Mouse (Mus musculus) embryonic stem cell, embryonic (primary cell): Measurements from ENCODE around the gene Shank1.

ENCODE experiments used
- CTCF ChIA-PET, 4 experiments: fragments of 300-600 bp in 2 of 4; fragments of 350-600 bp in 2 of 4; sonication (Branson Sonifier 250); formaldehyde crosslinking; loops; one replicate each; lab custom pipeline; 2022; ENCODE audit warnings: inconsistent platforms in 2 of 4; lab: Charles Lee
- POLR2A ChIA-PET, 4 experiments: fragments of 300-600 bp in 2 of 4; fragments of 350-600 bp in 2 of 4; sonication (Branson Sonifier 250); formaldehyde crosslinking; loops; one replicate each; lab custom pipeline; 2022; ENCODE audit warnings: antibody characterized with exemption in 4 of 4, inconsistent platforms in 1 of 4; lab: Charles Lee

Shank1 gene

DNA sequence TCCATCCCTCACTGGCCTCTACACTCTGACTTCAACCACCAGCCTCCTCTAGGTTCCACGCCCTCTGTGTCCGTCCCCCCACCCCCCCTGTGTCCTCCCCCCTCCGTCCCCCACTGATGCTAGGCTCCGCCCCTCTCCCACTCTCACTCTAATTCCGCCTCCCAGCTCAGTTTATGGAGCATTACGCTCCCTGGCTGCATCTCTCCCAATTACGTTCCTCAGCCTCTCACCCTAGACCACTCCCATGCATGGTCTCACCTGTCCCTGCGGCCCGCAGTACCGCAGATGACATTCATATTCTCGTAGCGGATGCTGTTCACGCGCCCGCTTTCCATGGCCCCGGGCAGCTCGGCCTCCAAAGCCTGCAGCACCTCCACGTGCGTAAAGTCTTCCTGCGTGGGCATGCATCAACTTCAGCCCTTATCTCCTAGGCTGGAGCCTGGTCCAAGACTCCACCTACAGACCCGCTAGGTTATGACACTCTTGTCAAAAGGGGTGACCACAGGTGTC, 50.8 kb downstream of the Shank1 start:
- ChIA-PET CTCF (interaction anchor here (0.5 to 2.2 kb wide), 21 partner anchors 9 to 746 kb away, joined by 3 to 26 read pairs (median 4); partner anchors contain the start of gene Pold1 (in 1 of the 4)), POLR2A (interaction anchor here in 3 of 4 experiments (0.6 to 2.7 kb wide), 48 partner anchors 9 to 230 kb away, joined by 3 to 37 read pairs (median 4); partner anchors contain the start of genes Emc10 (in 2 of the 3), Fam71e1 (in 2 of the 3), Josd2 (in 2 of the 3) and Kcnc3 (in 2 of the 3))

- ChIA-PET POLR2A (interaction anchor here in 3 of 4 experiments (0.6 to 4.1 kb wide), 13 partner anchors 10 to 643 kb away, joined by 3 to 83 read pairs (median 4); partner anchors contain the start of genes Syt3 (in 2 of the 3), 1700008O03Rik (in 1 of the 3) and Josd2 (in 1 of the 3)), CTCF (interaction anchor here in 2 of 4 experiments (0.7 to 1.1 kb wide), 4 partner anchors 21 to 593 kb away, joined by 3 to 10 read pairs (median 4); partner anchors contain the start of gene Pold1 (in 1 of the 2))
These were observed 62.6 kb downstream of the Shank1 start for GRCm38 (mm10) chr7:44372678-44373077.

- ChIA-PET CTCF (interaction anchor here in 2 of 4 experiments (0.6 to 1.1 kb wide), 4 partner anchors 65 to 593 kb away, joined by 3 to 10 read pairs (median 4); partner anchors contain the start of gene Pold1 (in 1 of the 2)), POLR2A (interaction anchor here (0.5 to 5.1 kb wide), 40 partner anchors 7 to 1195 kb away, joined by 3 to 83 read pairs (median 4); partner anchors contain the start of genes Josd2 (in 3 of the 4), Kcnc3 (in 2 of the 4), 1700008O03Rik (in 1 of the 4) and Emc10 (in 1 of the 4))
These were observed 63.4 kb downstream of the Shank1 start for GRCm38 (mm10) chr7:44373460-44373859.

GRCm38 (mm10) chr7:44373889-44374652, 64.0 kb downstream of the Shank1 start:
- CTCF ChIA-PET, result interaction anchor here in 3 of 4 experiments (0.5 to 1.5 kb wide), 4 partner anchors 65 to 219 kb away, joined by 3 to 5 read pairs (median 4); no protein-coding TSS in a partner anchor
- POLR2A ChIA-PET, result interaction anchor here (0.5 to 5.1 kb wide), 64 partner anchors 8 to 1195 kb away, joined by 3 to 83 read pairs (median 5); partner anchors contain the start of genes Josd2 (in 3 of the 4), Syt3 (in 3 of the 4), 1700008O03Rik (in 2 of the 4) and Emc10 (in 2 of the 4)

DNA sequence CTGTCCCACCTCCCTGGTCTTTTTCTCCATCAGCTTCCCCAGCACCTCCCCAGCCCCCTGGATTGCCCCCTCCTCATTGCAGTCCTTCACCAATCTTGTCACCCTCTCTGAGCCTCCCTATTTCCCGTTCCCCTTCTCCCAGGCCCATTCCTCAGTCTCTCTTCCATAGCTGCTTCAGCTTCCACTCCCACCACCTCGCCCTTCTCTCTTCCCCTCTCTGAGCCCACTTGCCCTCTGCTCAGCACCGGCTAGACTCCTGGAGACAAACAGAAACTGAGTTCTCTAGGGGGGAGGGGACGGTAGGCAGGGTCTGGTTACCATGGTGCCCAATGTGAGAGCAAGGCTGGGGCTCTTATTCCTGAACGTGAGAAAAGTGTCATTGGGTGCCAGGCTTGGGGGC, 64.7 kb downstream of the Shank1 start:
- POLR2A ChIA-PET, result interaction anchor here (0.5 to 5.1 kb wide), 91 partner anchors 8 to 767 kb away, joined by 3 to 83 read pairs (median 5); partner anchors contain the start of genes Syt3 (in 4 of the 4), 1700008O03Rik (in 2 of the 4), 1700028J19Rik (in 2 of the 4) and 2410002F23Rik (in 2 of the 4)
- CTCF ChIA-PET, result interaction anchor here in 3 of 4 experiments (0.6 to 1.5 kb wide), 9 partner anchors 10 to 1028 kb away, joined by 3 to 6 read pairs (median 4); partner anchors contain the start of gene Syt3 (in 1 of the 3)

GRCm38 (mm10) chr7:44375207-44375606, 65.2 kb downstream of the Shank1 start:
- ChIA-PET POLR2A (interaction anchor here (0.6 to 5.1 kb wide), 88 partner anchors 9 to 768 kb away, joined by 3 to 83 read pairs (median 5); partner anchors contain the start of genes Syt3 (in 4 of the 4), Josd2 (in 3 of the 4), 1700008O03Rik (in 2 of the 4) and 1700028J19Rik (in 2 of the 4)), CTCF (interaction anchor here in 3 of 4 experiments (0.6 to 1.5 kb wide), 13 partner anchors 9 to 1029 kb away, joined by 3 to 6 read pairs (median 3); partner anchors contain the start of gene Syt3 (in 1 of the 3))

DNA sequence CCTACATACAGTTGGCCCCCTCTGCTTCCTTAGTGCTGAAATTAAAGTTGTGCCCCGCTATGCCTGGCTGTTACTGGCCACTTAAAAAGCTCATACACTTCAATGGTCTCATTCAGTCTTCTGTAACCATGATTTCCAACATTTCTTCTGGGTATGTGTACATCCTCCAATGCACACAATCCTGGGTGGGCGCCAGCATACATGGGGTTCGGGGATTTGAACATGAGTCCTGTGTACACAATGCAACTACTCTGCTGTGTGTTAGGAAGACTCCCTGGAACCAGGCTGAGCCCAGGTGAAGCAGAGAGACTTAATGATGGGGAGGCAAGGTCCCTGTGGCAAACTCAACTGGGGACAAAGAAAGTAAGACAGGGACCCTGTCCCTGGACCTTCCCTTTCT, 65.7 kb downstream of the Shank1 start:
- ChIA-PET POLR2A (interaction anchor here (0.6 to 5.1 kb wide), 76 partner anchors 8 to 768 kb away, joined by 3 to 83 read pairs (median 6); partner anchors contain the start of genes Syt3 (in 4 of the 4), Josd2 (in 3 of the 4), 1700008O03Rik (in 2 of the 4) and 1700028J19Rik (in 2 of the 4)), CTCF (interaction anchor here in 3 of 4 experiments (0.6 to 1.5 kb wide), 14 partner anchors 9 to 909 kb away, joined by 3 to 6 read pairs (median 3); partner anchors contain the start of gene Syt3 (in 1 of the 3))

- ChIA-PET POLR2A (interaction anchor here in 1 of 4 experiments (1.1 to 5.1 kb wide), 4 partner anchors 12 to 131 kb away, joined by 4 to 27 read pairs (median 6); partner anchors contain the start of genes 1700028J19Rik and 2410002F23Rik), CTCF (no interaction called here)
These were observed 68.2 kb downstream of the Shank1 start for GRCm38 (mm10) chr7:44378290-44378689.

DNA sequence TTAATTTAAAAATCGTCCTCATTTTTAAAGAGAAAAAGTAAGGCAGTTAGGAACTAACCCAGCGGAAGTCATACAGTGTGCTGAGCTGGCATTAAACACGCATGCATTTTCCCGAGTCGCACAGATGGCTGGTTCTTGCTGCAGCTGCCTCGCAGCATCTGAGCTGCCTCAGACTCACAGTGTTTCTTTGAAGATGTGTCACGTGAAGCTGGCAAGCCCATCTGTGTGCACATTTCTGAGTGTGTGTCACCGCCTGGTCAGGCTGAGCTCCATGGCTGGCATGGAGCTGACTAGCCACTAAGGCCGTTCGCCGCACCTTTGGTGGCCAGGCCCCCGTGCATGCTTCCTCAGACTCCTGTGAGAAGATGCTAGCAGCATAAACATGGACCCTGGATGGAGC, 72.5 kb downstream of the Shank1 start:
- ChIA-PET CTCF (interaction anchor here in 2 of 4 experiments (0.6 to 1.0 kb wide), 2 partner anchors 16 to 320 kb away, joined by 3 to 19 read pairs; no protein-coding TSS in a partner anchor), POLR2A (interaction anchor here in 3 of 4 experiments (0.6 to 6.3 kb wide), 13 partner anchors 8 to 167 kb away, joined by 3 to 83 read pairs (median 4); no protein-coding TSS in a partner anchor)

DNA sequence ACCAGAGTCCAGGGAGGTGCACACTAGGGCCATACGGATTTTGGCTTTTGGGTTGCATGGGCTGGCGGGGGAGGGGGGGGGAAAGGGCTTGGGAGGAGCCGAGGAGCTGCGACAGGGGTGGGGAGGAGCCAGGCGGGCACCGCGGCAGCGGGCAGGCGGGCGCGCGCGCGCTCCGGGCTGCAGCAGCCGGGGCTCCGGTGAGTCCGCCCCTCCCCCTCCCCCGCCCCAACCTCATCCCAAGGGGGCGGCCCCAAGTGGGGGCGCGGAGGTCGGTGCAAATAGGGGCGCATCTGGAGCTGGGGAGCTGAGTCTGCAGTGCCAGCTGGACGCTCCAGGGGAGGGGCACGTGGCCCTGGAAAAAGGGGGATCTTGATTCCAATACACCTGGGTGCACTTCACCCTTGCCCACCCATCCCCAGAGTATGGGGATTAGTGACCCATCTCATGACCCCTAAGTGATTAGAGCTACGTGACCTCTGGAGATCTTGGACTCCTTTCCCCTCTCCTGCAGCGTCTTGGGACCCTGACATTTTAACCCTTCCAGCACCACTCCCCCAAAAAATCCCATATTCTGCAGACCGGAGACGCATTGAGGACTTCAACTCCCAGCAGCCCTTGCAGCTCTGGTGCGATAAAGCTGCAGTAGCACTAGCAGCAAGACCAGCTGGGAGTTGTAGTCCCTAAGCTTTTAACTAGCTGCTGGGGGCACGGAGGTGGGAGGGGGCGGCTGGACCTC, 74.1 kb downstream of the Shank1 start, which contains the start of gene Syt3:
Gene Syt3, plus strand, starts transcription at position 123 of the 736 bp plus-strand sequence.
- POLR2A ChIA-PET, result interaction anchor here (0.6 to 6.3 kb wide), 34 partner anchors 9 to 602 kb away, joined by 3 to 83 read pairs (median 4); partner anchors contain the start of genes Emc10 (in 1 of the 4), Fam71e1 (in 1 of the 4), Josd2 (in 1 of the 4) and Prmt1 (in 1 of the 4)
- CTCF ChIA-PET, result interaction anchor here in 2 of 4 experiments (0.6 to 2.3 kb wide), 6 partner anchors 9 to 464 kb away, joined by 3 to 9 read pairs (median 4); no protein-coding TSS in a partner anchor

DNA sequence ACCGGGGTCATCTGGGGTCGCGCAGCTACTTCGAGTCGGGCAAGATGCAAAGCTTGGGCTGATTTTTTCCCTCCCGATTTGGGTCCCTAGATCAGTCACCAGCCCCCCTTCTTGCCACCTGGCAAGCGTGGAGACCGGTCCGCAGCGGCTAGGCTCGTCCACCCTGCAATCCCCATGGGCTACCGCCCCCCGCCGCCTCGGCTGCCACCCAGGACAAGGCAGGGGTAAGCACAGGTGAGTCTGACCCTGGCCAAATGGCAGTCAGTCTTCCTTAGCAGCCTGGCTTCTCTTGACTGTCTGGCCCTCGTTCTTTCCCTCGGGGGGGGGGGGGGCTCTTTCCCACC, 74.6 kb downstream of the Shank1 start:
- ChIA-PET POLR2A (interaction anchor here (0.6 to 6.3 kb wide), 27 partner anchors 9 to 602 kb away, joined by 3 to 83 read pairs (median 4); partner anchors contain the start of genes Emc10 (in 1 of the 4), Fam71e1 (in 1 of the 4), Josd2 (in 1 of the 4) and Prmt1 (in 1 of the 4)), CTCF (interaction anchor here in 3 of 4 experiments (0.6 to 2.3 kb wide), 6 partner anchors 9 to 465 kb away, joined by 3 to 9 read pairs (median 3); no protein-coding TSS in a partner anchor)

GRCm38 (mm10) chr7:44385720-44386119, 75.7 kb downstream of the Shank1 start, which contains the start of gene 1700008O03Rik:
1700008O03Rik (minus strand) TSS chr7:44385820.
- POLR2A ChIA-PET, result interaction anchor here (0.5 to 6.3 kb wide), 7 partner anchors 11 to 56 kb away, joined by 3 to 83 read pairs (median 6); no protein-coding TSS in a partner anchor

DNA sequence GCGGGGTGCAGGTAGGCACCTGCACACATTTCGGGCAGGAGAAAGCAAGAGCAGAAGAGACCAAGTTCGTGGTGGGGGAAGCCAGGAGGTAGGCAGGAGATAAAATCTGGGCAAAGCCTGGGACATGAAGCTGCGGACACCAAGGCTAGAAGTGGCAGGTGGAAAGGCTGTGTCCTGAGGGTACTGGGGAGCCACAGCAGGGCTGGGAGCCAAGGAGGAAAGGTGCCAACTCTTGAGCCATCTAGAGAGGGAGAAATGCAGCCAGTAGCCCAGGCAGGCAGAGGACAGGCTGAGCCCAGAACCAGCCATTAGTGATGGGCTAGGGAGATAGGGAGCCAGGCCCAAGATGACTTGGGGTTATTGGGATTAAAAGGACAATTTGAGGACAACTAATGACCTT, 81.8 kb downstream of the Shank1 start:
- CTCF ChIA-PET, result interaction anchor here in 3 of 4 experiments (0.7 to 1.1 kb wide), 3 partner anchors 81 to 129 kb away, joined by 3 to 5 read pairs (median 4); no protein-coding TSS in a partner anchor
- POLR2A ChIA-PET, result interaction anchor here in 2 of 4 experiments (1.3 to 2.9 kb wide), 4 partner anchors 13 to 76 kb away, joined by 4 to 11 read pairs (median 9); partner anchors contain the start of gene Josd2 (in 1 of the 2)

More at GRCm38 (mm10) chr7:44385720-44386119, 75.7 kb downstream of the Shank1 start, which contains the start of gene 1700008O03Rik:
- CTCF ChIA-PET, result interaction anchor here in 1 of 4 experiments (1.1 kb wide), 1 partner anchor 11 kb away, joined by 3 read pairs; no protein-coding TSS in a partner anchor

GRCm38 (mm10) chr7:44392341-44392740, 82.3 kb downstream of the Shank1 start:
- ChIA-PET CTCF (interaction anchor here in 2 of 4 experiments (0.7 to 1.1 kb wide), 2 partner anchors 81 to 129 kb away, joined by 4 to 5 read pairs; no protein-coding TSS in a partner anchor), POLR2A (interaction anchor here in 2 of 4 experiments (0.7 to 2.9 kb wide), 6 partner anchors 12 to 198 kb away, joined by 3 to 11 read pairs (median 6); partner anchors contain the start of genes Josd2 (in 1 of the 2) and Kcnc3 (in 1 of the 2))

DNA sequence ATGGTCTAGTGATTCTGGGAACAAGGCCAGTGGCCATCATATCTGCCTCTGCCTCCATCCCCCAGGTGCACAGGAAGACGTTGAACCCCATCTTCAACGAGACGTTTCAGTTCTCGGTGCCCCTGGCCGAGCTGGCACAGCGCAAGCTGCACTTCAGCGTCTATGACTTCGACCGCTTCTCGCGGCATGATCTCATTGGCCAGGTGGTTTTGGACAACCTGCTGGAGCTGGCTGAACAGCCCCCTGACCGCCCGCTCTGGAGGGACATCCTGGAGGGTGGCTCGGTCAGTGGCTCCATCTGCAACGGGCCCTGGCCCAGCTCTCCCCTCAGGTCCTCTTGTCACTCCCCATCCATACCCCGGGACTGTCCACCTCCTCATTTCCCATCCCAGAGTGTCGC, 83.2 kb downstream of the Shank1 start:
- ChIA-PET CTCF (interaction anchor here in 1 of 4 experiments (1.1 kb wide), 2 partner anchors 129 to 130 kb away, joined by 3 read pairs; no protein-coding TSS in a partner anchor), POLR2A (interaction anchor here in 2 of 4 experiments (0.9 to 1.4 kb wide), 3 partner anchors 18 to 197 kb away, joined by 3 to 7 read pairs (median 4); partner anchors contain the start of gene Kcnc3 (in 1 of the 2))
